Mouse (Mus musculus) gastrocnemius, adult 18-20 months (tissue): Measurements from ENCODE around the gene Slc23a2. TPM values are rescaled to one million over a fixed set of nuclear protein-coding genes. Genes with fewer than 3 reads are reported as not detected.

Source experiments
- DNase-seq: peaks from one replicate; pipeline ENCODE4 v3.0.0; 2021; ENCODE audit warnings: low spot score
- total RNA-seq, 2 experiments: library from RNA; stranded (reverse); gene quantifications; 2 replicates each; pipeline ENCODE4 v1.2.3; 2021

Slc23a2 gene
- total RNA-seq, 2 experiments from 2014 or later, result 9.4 to 12.9 TPM

- no peak for DNase-seq
Measured at GRCm38 (mm10) chr2:132024028-132024427, 120.9 kb downstream of the Slc23a2 start.

DNA sequence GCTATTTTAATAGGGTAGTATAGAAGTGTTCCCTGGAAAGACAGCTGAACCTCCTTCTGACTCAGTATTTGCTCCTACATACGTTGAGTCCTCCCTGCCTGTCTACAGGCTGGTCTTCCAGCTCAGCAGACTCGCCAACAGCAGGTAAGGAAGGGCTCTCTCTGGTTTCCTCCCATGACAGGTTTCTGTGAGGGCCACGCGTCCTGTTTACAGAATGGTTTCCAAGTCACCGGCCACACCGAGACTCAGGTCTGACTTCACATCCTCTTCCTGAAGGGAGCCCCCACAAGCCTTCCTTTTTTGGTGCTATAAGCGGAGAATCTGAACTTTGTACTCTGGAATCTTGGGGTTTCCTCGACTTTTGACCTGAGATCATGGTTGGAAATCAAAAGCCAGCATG is 122.3 kb downstream of the Slc23a2 start:
- DNase-seq, result no peak

DNA sequence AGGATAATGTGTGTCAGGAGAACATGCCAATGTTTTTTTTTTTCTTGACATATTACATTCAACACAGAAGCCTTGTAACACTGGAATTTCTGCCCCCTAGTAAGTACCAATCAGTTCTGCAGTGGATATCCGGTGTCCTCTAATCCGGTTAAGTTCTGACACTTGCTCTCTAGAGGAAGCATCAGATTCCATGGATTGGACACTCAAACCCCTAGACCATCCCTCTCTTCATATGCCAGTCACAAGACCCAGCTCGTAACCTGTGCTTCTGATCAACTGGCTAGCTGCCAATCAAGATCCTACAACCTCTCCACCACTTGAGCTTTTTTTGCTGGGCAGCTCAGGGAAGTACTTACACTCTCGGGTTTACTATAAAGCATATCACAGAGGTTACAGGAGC is 123.3 kb downstream of the Slc23a2 start:
- DNase-seq, result no peak

GRCm38 (mm10) chr2:132020991-132021541 is 123.8 kb downstream of the Slc23a2 start:
- no peak for DNase-seq

- DNase-seq, result no peak
Measured at GRCm38 (mm10) chr2:132020420-132020819, 124.5 kb downstream of the Slc23a2 start.

DNA sequence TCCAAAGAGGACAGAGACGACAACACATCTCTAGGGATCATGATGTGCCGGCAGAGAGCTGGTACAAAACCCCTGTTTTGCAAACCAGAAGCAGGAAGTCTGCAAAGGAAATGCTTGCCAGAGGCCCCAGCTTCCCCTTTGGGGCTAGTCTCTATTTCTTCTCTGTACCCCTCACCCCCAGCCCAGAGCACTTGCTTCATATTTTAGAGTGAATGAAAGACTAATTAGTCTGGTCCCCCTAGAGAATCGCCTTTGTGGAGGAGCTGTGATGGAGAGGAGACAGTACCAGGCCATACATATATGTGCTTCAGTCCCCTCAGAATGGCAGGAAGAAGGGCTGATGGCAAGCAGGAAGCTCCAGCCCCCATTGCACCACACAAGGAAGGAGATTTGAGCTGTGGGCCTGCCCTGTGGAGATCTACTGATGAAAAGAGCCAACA is 125.5 kb downstream of the Slc23a2 start:
- DNase-seq, result no peak

GRCm38 (mm10) chr2:132018156-132018555 is 126.8 kb downstream of the Slc23a2 start:
- no peak for DNase-seq

- peak; percentile 38 for DNase-seq
Measured at GRCm38 (mm10) chr2:132017611-132018010, 127.3 kb downstream of the Slc23a2 start.

GRCm38 (mm10) chr2:132016034-132016433 is 128.9 kb downstream of the Slc23a2 start:
- no peak for DNase-seq

DNA sequence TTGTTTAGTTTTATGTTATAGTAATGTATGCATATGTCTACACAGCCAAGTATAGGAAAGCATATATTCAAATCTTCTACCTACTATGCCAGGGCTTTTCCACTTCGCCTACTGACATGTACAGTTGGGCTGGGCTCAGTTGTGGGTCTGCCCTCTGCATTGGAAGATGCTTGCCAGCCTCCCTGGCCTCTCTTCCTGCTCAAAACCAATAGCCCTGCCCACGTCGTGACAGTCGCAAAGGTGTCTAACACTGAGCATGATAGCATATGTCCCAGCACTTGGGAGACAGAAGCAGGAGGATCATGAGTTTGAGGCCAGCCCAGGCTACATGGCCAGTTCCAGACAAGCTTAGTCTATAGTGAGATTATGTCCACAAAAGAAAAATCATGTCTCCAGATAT is 131.8 kb downstream of the Slc23a2 start:
- no peak for DNase-seq

GRCm38 (mm10) chr2:132010781-132011180 is 134.1 kb downstream of the Slc23a2 start:
- DNase-seq, result no peak

DNA sequence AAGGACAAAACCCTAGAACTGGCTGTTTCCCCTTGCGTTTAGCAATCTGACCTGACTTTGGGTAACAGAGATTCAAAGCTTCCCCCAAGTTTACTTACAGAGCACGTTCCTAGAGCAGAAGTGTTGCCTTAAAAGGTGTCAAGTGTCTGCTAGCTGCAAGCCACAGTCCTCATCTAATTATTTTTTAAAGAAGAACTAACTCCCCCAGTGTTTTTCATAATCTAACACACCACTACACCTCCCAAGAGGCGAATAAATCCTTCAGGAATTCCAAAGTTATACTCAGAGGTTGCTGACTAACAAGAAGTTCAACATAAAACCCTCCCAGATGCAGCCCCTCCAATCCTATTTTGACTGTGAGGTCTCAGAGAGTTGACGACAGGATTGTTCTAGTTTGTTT is 136.7 kb downstream of the Slc23a2 start:
- no peak for DNase-seq

DNA sequence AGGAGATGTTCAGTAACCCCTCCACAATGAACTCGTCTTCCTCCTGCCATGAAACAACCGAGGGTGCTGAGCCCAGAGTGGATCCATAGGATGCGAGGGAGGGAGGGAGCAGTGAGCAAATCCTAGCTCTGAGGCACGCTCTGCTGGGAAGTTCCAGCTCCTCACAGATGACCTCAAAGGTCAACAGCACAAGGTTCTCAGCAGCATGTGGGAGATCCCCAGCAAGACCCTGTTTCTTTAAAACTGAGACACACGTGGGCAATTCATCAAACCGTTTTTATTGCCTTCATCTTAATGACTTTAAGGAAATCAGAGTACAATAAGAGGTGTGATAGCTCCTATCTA is 137.5 kb downstream of the Slc23a2 start:
- no peak for DNase-seq

DNA sequence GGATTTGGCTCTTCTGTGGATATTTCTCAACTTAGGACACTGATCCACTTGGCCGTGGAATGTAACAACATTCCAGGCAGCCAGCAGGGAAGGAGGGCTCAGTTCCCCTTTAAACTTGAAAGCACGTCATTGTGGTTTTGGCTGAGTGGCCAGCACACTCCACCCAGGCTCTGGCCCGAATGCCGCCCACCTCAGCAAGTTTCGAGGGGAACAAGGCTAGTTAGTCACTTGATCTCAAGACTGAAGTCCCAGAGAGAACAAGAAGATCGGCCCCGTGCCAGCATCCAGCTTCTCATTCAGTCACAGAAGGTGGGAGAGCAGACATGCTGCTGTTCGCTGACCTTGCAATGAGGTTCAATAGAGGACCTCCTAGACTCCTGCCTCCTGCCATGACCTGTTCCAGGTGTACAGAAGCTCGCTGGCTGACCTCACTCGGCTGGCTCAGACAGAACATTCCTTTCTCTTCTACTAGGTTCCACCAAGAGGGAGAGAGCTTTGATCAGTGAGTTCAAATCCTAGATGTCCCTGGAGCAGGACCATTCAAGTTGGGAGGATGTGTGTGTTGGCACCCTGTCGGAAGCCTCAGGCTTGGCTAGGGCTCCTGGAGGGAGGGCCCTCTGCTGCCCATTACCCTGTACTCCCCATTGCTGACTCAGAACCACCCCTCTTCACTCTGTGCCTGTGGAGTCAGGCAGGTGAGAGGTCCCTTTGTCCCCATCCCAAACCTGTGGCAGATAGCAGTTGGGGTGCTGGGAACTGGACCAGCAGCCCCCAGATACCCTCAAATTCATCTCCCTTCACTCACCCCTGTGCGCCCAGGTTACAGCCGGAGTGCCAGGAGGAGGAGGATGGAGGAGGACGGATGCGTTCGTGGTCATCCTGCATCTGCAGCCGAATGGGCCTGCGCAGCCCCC is 138.1 kb downstream of the Slc23a2 start:
- peak; percentile 88 for DNase-seq

- peak; percentile 50 for DNase-seq
Measured at GRCm38 (mm10) chr2:132005445-132005844, 139.5 kb downstream of the Slc23a2 start.

- no peak for DNase-seq
Measured at GRCm38 (mm10) chr2:132004495-132005136, 140.3 kb downstream of the Slc23a2 start.

- no peak for DNase-seq
Measured at GRCm38 (mm10) chr2:132003916-132004315, 141.0 kb downstream of the Slc23a2 start.

Other genes starting within 250 kb of the Slc23a2 start
- 100 to 1,000 TPM; 104 to 114 TPM for gene Prnp, start 235.2 kb downstream of the Slc23a2 start, total RNA-seq
- gene Prn, start 235.2 kb downstream of the Slc23a2 start, total RNA-seq, result not detected
- gene Prnd, start 194.2 kb downstream of the Slc23a2 start, total RNA-seq, result under 1 TPM; 0.16 to 0.36 TPM
- 1 to 10 TPM; 4.3 to 5.1 TPM for gene Rassf2, start 114.8 kb downstream of the Slc23a2 start, total RNA-seq
- 10 to 100 TPM; 27.2 to 28.8 TPM for gene Tmem230, start 102.7 kb upstream of the Slc23a2 start, total RNA-seq
- gene Pcna, start 108.2 kb upstream of the Slc23a2 start, total RNA-seq, result 10 to 100 TPM; 18.1 to 19.8 TPM
- gene Cds2, start 118.0 kb upstream of the Slc23a2 start, total RNA-seq, result 10 to 100 TPM; 14.6 to 20.6 TPM
- not detected for gene Prokr2, start 240.3 kb upstream of the Slc23a2 start, total RNA-seq